Mouse (Mus musculus): ENCODE measurements at regions not wholly inside any gene's neighbourhood (a gene's known extent, or its start where the extent isn't known, plus 50 kb on each side); places are given as distances from the start of the nearest gene placed in this dataset.
A peak's percentile ranks its signal among the peaks of the same experiment; 100 is the strongest.

GRCm38 (mm10) chr3:48911758-48912157, 845.4 kb downstream of the Pcdh18 start:
- DNase-seq, result no peak

- no peak for DNase-seq
These were observed 866.7 kb downstream of the Pcdh18 start for GRCm38 (mm10) chr3:48890403-48890802.

GRCm38 (mm10) chr3:48887885-48888284, 869.2 kb downstream of the Pcdh18 start:
- no peak for DNase-seq

GRCm38 (mm10) chr3:48869527-48869926, 887.6 kb downstream of the Pcdh18 start:
- no peak for DNase-seq

GRCm38 (mm10) chr3:48846049-48846653, 911.0 kb downstream of the Pcdh18 start:
- peak in 1 of 2 experiments; percentile 8 for DNase-seq

- no peak for DNase-seq
These were observed 916.4 kb downstream of the Pcdh18 start for GRCm38 (mm10) chr3:48840692-48841091.

- no peak for DNase-seq
These were observed 933.8 kb downstream of the Pcdh18 start for GRCm38 (mm10) chr3:48823360-48823759.

- no peak for DNase-seq
These were observed 952.7 kb downstream of the Pcdh18 start for GRCm38 (mm10) chr3:48804398-48804797.

GRCm38 (mm10) chr3:48771709-48772108, 985.4 kb downstream of the Pcdh18 start:
- no peak for DNase-seq
